Mouse (Mus musculus) right cerebral cortex, adult 18-20 months (tissue): ENCODE results near the gene Memo1.
"Not testable (repeated sequence)": the region's sequence is repeated elsewhere in the genome, so short reads cannot be mapped to it uniquely, and the experiment has no call there.

Experiments used
- DNase-seq: peaks from one replicate; pipeline ENCODE4 v3.0.0; 2022; ENCODE audit warnings: mixed read lengths

Gene Memo1

GRCm38 (mm10) chr17:74242788-74243187 is 52.5 kb downstream of the Memo1 start:
- DNase-seq = no peak

DNA sequence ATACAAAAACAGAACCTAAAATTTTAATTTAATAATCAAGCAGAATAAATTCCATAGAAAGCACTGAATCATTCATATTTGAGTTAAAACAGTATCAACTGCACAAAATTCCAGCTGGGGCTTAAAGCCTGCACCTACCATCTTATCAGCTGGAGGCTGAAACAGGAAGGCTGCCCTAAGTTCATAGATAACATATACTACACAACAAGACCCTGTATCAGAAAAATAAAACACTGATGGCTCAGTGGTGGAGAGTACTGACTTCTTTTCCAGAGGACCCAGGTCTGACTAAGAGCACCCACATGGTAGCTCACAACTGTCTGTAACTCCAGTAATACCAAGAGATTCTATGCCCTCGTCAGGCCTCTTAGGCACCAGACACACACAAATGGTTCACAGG is 55.0 kb downstream of the Memo1 start:
- DNase-seq = no peak

GRCm38 (mm10) chr17:74228131-74228759 is 67.1 kb downstream of the Memo1 start:
- DNase-seq = no peak

DNA sequence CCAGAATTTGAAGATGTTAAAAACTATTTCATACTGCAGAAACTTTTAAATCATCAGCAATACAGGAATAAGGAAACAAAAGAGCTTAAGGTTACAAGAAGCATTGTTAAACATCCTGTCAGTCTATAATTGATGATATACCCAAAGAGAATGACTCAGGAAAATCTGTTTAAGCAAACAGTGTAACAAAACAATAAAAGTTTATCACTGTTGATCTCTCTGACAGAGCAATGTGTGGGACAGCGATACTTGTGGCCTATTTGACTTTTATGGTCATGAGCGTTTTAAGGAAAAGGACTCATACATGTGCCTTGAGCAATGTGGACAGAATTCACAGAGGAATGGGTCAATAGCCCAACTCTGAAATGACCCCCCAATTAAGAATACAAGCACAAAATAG is 78.0 kb downstream of the Memo1 start:
- DNase-seq = no peak

DNA sequence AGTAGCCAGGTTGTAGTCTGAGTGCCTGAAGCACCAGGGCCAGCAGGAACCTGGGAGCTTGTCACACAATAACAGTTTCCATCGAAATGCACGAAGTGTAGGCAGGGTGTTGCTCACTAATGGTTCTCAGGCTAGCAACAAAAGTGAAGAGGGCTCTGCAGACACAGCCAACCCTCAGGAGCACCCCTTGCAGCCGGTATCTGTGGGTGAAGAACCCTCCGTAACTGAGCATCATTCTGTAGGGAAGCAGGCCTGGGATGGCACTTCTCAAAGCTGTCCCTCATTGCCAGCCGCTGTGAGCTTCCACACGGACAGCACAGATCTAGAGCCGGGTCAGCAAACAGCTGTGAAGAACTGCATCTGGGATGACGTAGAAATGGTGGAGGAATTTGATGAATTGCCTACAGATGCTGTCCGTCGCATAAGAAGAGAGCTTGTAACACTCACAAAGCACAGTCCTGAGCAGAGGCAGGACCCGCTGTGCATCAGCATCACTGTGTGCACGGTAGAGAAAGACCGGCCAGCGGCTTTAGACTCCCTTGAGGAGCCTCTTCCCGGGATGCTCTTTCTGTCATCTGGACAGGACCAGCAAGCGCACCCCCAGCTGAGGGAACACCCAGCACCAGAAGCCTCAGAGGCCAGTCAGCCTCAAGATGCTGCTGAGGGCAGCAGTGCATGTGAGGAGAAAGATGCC is 82.3 kb downstream of the Memo1 start:
- not testable (repeated sequence) for DNase-seq

DNA sequence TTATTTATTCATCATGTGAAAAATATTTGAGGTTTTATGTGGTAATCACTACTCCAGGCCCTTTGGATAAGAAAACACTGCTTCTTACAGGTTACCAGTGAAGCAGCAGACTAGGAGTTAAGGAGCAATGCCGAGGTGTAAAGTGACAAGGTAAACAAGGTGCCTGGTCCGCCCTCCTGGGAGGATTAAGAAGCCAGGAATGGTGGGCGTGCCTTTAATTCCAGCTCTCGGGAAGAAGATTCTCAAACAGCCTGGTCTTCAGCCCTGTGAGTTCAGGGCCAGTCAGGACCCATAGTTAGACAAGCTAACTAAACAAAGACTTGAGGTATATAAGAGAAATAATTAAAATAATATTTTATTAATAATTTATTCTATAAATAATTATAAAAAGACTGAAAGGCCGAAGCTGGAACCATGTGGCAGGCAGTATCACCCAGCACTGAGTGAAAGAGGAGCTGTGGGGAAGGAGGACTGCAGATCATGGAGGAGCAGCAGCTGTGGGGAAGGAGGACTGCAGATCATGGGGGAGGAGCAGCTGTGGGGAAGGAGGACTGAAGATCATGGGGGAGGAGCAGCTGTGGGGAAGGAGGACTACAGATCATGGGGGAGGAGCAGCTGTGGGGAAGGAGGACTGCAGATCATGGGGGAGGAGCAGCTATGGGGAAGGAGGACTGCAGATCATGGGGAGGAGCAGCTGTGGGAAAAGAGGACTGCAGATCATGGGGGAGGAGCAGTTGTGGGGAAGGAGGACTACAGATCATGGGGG is 86.0 kb downstream of the Memo1 start:
- DNase-seq = no peak

DNA sequence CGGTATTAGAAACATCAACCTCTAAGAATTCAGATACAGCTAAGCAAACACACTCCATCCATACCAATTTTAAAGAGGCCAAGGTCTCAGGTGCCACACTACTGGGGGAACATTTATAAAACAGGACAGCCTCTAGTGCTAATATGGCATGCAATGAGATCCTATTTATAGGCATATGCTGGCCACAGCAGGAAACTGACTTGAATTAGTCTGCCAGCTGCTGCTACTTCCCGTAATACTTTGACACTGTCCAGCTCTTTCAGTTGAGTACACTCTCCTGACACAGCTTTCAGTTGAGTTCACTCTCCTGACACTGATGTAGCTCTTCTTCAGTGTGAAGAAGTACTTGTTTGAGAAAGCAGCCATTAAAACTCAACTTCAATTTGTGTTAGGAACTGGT is 99.4 kb downstream of the Memo1 start:
- no peak for DNase-seq

- DNase-seq = no peak
Measured at GRCm38 (mm10) chr17:74194755-74195154, 100.6 kb downstream of the Memo1 start.

GRCm38 (mm10) chr17:74193463-74193862 is 101.9 kb downstream of the Memo1 start:
- no peak for DNase-seq

DNA sequence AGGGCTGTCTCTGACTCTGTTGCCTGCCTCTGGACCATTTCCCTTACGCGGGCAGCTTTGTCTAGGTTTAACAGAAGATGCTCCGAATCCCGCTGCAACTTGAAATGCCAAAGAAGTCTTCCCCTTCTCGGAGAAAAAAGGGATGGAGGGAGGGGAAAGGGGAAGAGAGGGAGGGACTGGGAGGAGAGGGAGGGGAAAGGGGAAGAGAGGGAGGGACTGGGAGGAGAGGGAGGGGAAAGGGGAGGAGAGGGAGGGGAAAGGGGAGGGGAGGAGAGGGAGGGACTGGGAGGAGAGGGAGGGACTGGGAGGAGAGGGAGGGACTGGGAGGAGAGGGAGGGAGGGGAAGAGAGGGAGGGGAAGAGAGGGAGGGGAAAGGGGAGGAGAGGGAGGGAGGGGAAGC is 103.9 kb downstream of the Memo1 start:
- DNase-seq = no peak

DNA sequence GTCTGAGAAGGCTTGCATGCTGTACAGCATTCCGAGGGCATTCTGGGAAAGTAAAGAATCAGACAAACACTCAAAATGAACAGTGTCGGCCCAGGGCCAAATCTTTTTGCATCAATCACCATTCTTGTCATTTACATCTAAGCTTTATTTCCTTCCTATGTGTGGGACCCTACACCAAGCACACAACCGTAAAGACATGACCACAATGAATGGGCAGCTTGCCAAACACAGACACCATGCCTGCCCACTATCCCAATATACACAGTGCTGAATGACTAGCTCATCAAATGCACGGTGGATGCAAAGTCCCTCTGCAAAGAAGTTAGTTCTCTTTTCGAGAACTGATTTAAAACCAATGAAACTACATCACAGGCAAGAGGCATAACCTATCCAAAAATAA is 109.1 kb downstream of the Memo1 start:
- no peak for DNase-seq

- no peak for DNase-seq
Measured at GRCm38 (mm10) chr17:74184739-74185138, 110.6 kb downstream of the Memo1 start.

GRCm38 (mm10) chr17:74180889-74181288 is 114.4 kb downstream of the Memo1 start:
- no peak for DNase-seq

DNA sequence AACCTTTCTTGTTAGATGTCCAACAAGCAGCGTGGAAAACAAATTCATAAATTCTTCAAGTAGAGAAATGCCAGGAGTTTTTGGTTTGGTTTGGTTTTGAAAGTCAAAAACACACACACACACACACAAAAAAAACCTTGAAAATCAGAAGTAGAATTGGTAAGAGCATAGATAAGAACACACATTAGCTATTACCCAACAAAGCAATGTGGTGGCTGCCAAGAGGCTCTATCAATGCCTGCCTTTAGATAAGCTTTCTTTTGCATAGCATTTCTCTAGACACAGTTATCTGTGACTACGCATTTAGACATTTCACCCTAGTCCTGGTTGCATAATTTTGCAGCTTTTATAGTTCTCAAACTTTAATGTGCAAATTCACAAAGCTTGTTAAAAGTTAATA is 115.7 kb downstream of the Memo1 start:
- not testable (repeated sequence) for DNase-seq

- DNase-seq = no peak
Measured at GRCm38 (mm10) chr17:74173726-74174125, 121.6 kb downstream of the Memo1 start.

DNA sequence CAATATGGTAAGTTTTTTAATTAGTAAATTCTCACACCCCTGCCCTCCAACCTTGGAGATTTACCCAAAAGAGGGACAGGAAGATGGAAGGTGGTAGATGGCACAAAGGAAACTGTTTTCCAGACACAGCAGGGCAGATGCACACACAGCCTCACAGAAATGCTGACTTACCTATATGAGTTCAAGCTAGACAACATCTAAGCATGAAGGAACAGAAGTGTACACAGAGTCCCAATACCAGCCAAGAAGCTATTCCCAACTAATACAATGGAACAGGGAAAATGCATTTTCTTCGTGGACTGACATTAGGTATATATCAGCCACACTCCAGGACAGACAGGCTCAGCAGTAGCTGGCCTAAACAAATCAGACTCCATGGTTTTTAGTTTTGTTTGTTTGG is 122.5 kb downstream of the Memo1 start:
- DNase-seq = no peak

GRCm38 (mm10) chr17:74159443-74159894 is 135.9 kb downstream of the Memo1 start:
- peak; percentile 3 for DNase-seq

GRCm38 (mm10) chr17:74158161-74158560 is 137.2 kb downstream of the Memo1 start:
- no peak for DNase-seq
